Mouse (Mus musculus) liver, postnatal 0 days (tissue): ENCODE data around the gene Acot12. TPM values are rescaled to one million over a fixed set of nuclear protein-coding genes. Genes with fewer than 3 reads are reported as not detected.

Source experiments
- ATAC-seq: fragments of 200-750 bp; cut with Nextera tagmentation; 2 replicates; pipeline ENCODE4 v1.8.0; 2017; ENCODE audit warnings: mild to moderate bottlenecking, moderate library complexity
- DNase-seq: peaks from one replicate; pipeline ENCODE4 v3.0.0-alpha.2; 2016
- H3K27ac ChIP-seq: fragments of 300-500 bp; sonication (generic); 2 replicates; pipeline ENCODE4 v1.5.1; 2014; ENCODE audit warnings: antibody characterized with exemption, moderate library complexity, mild to moderate bottlenecking, low read depth
- H3K27me3 ChIP-seq: fragments of 300-500 bp; sonication (generic); 2 replicates; pipeline ENCODE4 v1.6.1; 2014; ENCODE audit warnings: low read length, control low read depth, mixed read lengths; ENCODE audit not compliant: insufficient read depth
- H3K36me3 ChIP-seq: fragments of 300-500 bp; sonication (generic); replicated peaks from 2 replicates; pipeline ENCODE4 v1.6.1; 2014; ENCODE audit warnings: mild to moderate bottlenecking, control low read depth, low read length, moderate library complexity, mixed read lengths; ENCODE audit not compliant: insufficient read depth
- H3K4me1 ChIP-seq: fragments of 300-500 bp; sonication (generic); 2 replicates; pipeline ENCODE4 v1.6.1; 2014; ENCODE audit warnings: antibody characterized with exemption, mild to moderate bottlenecking, control low read depth; ENCODE audit not compliant: insufficient read depth
- H3K4me2 ChIP-seq: fragments of 300-500 bp; sonication (generic); 2 replicates; pipeline ENCODE4 v1.6.1; 2014; ENCODE audit warnings: low read depth, mild to moderate bottlenecking, low read length, moderate library complexity, mixed read lengths
- H3K4me3 ChIP-seq: fragments of 300-500 bp; sonication (generic); 2 replicates; pipeline ENCODE4 v1.5.1; 2014; ENCODE audit warnings: low read depth, low read length
- H3K9ac ChIP-seq: fragments of 300-500 bp; sonication (generic); replicated peaks from 2 replicates; pipeline ENCODE4 v1.6.1; 2014; ENCODE audit warnings: mild to moderate bottlenecking, moderate library complexity
- H3K9me3 ChIP-seq: fragments of 300-500 bp; sonication (generic); 2 replicates; pipeline ENCODE4 v1.6.1; 2016; ENCODE audit warnings: mild to moderate bottlenecking, control low read depth, low read length, mixed read lengths
- CTCF ChIP-seq: sonication (generic); IDR thresholded peaks from 2 replicates; pipeline ENCODE4 v1.5.1; 2016; ENCODE audit warnings: antibody characterized with exemption, low read depth
- EP300 ChIP-seq: IDR thresholded peaks from 2 replicates; pipeline ENCODE4 v1.6.1; 2016; ENCODE audit warnings: antibody characterized with exemption, low read depth, mild to moderate bottlenecking
- WGBS: fragments of 180-500 bp; shearing (Covaris S2); extraction: QIAGEN DNeasy Blood & Tissue Kit; methylation state at CpG from one replicate; pipeline ENCODE4 v1.1.7; 2014; ENCODE audit not compliant: insufficient replicate concordance; 5-methylcytosine and 5-hydroxymethylcytosine counted together
- polyA plus RNA-seq: library from polyadenylated mRNA; unstranded; fragments of >200 nt; fragmentation: Nextera tagmentation; extraction: Ambion mirVana; gene quantifications from 2 replicates; pipeline ENCODE4 v1.2.1, GENCODE M21; 2015

Gene Acot12
- polyA plus RNA-seq, 1 experiment from 2014 or later, result 30.0 TPM

DNA sequence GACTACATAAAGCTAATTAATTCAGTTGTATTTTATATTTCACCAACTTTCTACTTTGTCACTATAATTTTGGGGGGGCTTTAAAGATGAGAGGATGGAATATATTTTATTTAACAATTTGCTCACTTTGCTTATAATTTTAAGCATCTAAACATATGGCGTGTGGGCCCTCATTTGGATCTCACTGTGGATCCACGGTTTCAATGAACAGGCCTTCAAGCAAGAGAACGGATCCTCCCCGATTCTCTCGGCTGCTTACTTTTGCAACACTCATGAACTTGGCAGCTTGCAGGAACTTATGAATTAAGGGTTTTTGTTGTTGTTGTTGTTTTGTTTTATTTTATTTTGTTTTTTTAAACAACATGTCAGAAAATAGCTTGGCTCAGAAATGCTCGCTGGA lies 21.8 kb upstream of the Acot12 start:
- 89% methylated on average over 6 of the region's 6 CpGs for WGBS
- Histone ChIP-seq H3K4me3 (no peak overlapping the region), H3K27me3 (no peaks in the 10 kb centered on the region), H3K4me2 (no peak overlapping the region), H3K9ac (no peak overlapping the region), H3K36me3 (no peaks in the 10 kb centered on the region), H3K9me3 (no peaks in the 10 kb centered on the region), H3K27ac (no peak overlapping the region), H3K4me1 (0 out of 2 replicates have a peak, but pooled peaks cover 5% of the 10 kb centered on the region)
- DNase-seq, result no peak
- no peak for ATAC-seq
- TF ChIP-seq CTCF (no peak), EP300 (no peak)

DNA sequence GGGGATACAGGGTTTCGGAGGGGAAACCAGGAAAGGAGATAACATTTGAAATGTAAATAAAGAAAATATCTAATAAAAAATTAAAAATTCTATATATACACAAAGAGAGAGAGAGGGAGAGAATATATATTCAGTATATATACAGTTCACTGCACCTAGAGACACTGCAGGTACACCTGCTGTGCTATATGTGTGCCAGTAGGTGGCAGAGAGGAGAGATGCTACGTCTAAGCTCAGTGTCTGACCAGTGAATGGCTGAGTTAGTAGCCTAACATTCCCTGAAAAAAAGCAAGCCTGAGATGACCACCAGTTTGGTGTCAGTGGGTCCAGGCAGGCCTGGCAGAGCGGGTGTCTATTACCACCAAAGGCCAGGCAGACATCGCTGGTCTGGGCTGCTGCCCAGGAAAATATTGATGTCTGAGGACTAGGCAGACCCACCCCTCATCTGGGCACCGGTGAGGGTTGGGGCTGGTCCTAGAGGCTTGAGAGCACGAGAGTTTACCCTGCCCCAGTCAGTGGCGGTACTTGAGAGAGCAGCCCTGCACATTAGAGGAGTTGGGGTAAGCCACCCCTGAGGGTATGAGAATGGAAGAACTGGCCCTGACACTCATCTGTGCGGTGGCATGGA lies 18.1 kb upstream of the Acot12 start:
- no peak overlapping the region for H3K27ac ChIP-seq
- H3K36me3 ChIP-seq, result no peaks in the 10 kb centered on the region
- peak; percentile 79 for ATAC-seq
- TF ChIP-seq EP300 (no peak), CTCF (peak; percentile 73)
- no peaks in the 10 kb centered on the region for H3K27me3 ChIP-seq
- 63% methylated on average over 8 of the region's 8 CpGs for WGBS
- no peak overlapping the region for H3K4me3 ChIP-seq
- 0 out of 2 replicates have a peak, but pooled peaks cover 5% of the 10 kb centered on the region for H3K4me1 ChIP-seq
- H3K4me2 ChIP-seq, result no peak overlapping the region
- H3K9ac ChIP-seq, result no peak overlapping the region
- no peak for DNase-seq
- H3K9me3 ChIP-seq, result no peaks in the 10 kb centered on the region

DNA sequence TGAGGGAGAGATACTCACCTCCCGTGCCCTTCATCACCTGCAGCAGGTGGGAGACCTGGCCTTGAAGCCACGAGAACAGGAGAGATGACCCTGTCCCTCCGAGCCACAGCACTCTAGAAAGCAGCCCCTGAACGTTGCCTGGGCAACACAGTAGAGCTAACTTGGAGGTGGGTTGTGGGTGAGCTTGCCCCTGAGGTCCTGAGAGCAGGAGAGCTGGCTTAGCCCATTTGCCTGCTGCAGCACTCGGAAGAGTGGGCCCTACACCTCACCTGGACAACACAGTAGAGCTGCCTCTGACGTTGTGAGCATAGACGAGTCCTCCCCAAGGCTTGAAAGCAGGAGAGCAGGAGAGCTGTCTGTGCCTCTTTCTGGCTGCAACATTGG lies 17.6 kb upstream of the Acot12 start:
- no peak for ATAC-seq
- WGBS, result 71% methylated on average over 7 of the region's 7 CpGs

DNA sequence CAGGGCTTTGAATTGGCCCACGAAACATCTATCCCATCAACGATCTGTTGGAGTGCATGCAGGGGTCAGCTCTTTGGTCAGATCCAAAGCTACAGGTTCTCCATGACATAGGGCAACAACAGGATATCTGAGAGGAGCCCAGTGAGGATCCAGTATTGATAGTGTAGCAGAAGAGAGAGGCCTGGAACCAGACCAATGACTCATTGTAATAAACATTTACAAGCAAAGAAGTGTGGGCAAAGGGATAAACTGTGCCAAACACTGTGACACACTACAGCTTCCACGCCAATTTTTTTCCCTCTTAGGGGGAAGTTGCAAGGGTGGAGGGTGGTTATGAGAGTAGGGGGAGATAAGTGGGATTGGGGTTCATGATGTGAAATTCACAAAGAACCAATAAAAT lies 17.1 kb upstream of the Acot12 start:
- Histone ChIP-seq H3K4me3 (no peak overlapping the region), H3K9me3 (no peaks in the 10 kb centered on the region), H3K4me1 (0 out of 2 replicates have a peak, but pooled peaks cover 5% of the 10 kb centered on the region), H3K27ac (no peak overlapping the region), H3K36me3 (no peaks in the 10 kb centered on the region), H3K27me3 (no peaks in the 10 kb centered on the region), H3K9ac (no peak overlapping the region), H3K4me2 (no peak overlapping the region)
- TF ChIP-seq EP300 (no peak), CTCF (no peak)
- 80% methylated on average over 3 of the region's 3 CpGs for WGBS
- no peak for ATAC-seq
- DNase-seq, result no peak

More for the DNA sequence above, 17.6 kb upstream of the Acot12 start:
- Histone ChIP-seq H3K9me3 (no peaks in the 10 kb centered on the region), H3K4me1 (0 out of 2 replicates have a peak, but pooled peaks cover 5% of the 10 kb centered on the region), H3K9ac (no peak overlapping the region), H3K36me3 (no peaks in the 10 kb centered on the region), H3K4me3 (no peak overlapping the region), H3K27ac (no peak overlapping the region), H3K27me3 (no peaks in the 10 kb centered on the region), H3K4me2 (no peak overlapping the region)
- TF ChIP-seq CTCF (no peak), EP300 (no peak)
- no peak for DNase-seq

DNA sequence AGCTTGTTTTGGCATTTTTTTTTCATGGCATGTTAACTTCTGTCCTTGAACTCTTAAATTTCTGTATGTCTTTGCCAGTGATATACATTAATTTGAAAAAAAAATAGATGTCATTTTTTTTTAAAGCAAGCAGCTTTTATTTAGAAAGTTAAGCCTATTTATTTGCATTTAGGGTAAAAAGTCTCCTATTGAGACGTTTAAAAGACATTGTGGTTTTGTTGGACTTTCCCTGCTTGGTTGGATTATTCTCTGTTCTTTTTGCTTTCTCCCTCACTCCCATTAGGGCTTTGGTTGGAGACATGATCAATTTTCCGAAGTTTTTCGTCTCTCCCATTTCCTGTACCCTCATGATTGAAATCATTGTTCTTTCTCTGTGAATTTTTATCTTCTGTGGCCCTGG lies 16.2 kb upstream of the Acot12 start:
- Histone ChIP-seq H3K36me3 (no peaks in the 10 kb centered on the region), H3K9me3 (no peaks in the 10 kb centered on the region), H3K4me1 (0 out of 2 replicates have a peak, but pooled peaks cover 5% of the 10 kb centered on the region), H3K4me3 (no peak overlapping the region), H3K4me2 (no peak overlapping the region), H3K27ac (no peak overlapping the region), H3K9ac (no peak overlapping the region), H3K27me3 (no peaks in the 10 kb centered on the region)
- DNase-seq, result no peak
- no peak for ATAC-seq
- TF ChIP-seq CTCF, result no peak
- TF ChIP-seq EP300, result no peak
- 64% methylated on average over 3 of the region's 3 CpGs for WGBS

DNA sequence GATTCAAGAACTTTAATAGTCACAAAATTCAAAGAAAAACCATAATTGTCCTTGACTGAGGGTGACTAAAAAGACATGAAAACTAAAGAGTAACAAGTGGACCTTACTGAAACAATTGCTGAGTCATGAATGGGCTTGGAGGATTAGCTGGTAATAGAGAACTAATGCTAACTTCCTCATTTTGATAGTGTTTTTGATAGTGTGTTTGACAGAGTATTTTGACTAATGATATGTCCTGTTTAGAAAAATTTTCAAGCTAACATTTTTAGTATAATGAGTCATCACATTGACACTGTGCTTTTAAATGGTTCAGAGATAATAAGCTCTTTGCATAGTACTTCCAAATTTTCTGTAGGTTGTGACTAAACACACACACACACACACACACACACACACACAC lies 13.4 kb upstream of the Acot12 start:
- TF ChIP-seq CTCF (no peak), EP300 (no peak)
- no peak overlapping the region for H3K9ac ChIP-seq
- no peak for ATAC-seq
- 0 out of 2 replicates have a peak, but pooled peaks cover 5% of the 10 kb centered on the region for H3K4me1 ChIP-seq
- no peak overlapping the region for H3K4me3 ChIP-seq
- no peaks in the 10 kb centered on the region for H3K9me3 ChIP-seq
- no peaks in the 10 kb centered on the region for H3K36me3 ChIP-seq
- no peaks in the 10 kb centered on the region for H3K27me3 ChIP-seq
- no peak overlapping the region for H3K4me2 ChIP-seq
- no peak overlapping the region for H3K27ac ChIP-seq
- no peak for DNase-seq
